Mouse (Mus musculus) embryonic fibroblast, embryonic 13.5 days (primary cell): ENCODE data around the gene Zfp941. TPM values are rescaled to one million over a fixed set of nuclear protein-coding genes. Genes with fewer than 3 reads are reported as not detected.
"Not testable (repeated sequence)": the region's sequence is repeated elsewhere in the genome, so short reads cannot be mapped to it uniquely, and the experiment has no call there.

ENCODE experiments used
- H3K27ac ChIP-seq: 2 replicates; pipeline ENCODE4 v1.5.1; 2012; ENCODE audit warnings: low read length, control low read depth, inconsistent platforms; ENCODE audit not compliant: insufficient read depth
- H3K4me1 ChIP-seq: 2 replicates; pipeline ENCODE4 v1.6.1; 2011; ENCODE audit warnings: low read length; ENCODE audit not compliant: control insufficient read depth, insufficient read depth
- H3K4me3 ChIP-seq: 2 replicates; pipeline ENCODE4 v1.5.1; 2011; ENCODE audit warnings: mild to moderate bottlenecking, control low read depth, low read length; ENCODE audit not compliant: insufficient read depth
- CTCF ChIP-seq: IDR thresholded peaks from 2 replicates; pipeline ENCODE4 v1.5.1; 2011; ENCODE audit warnings: mild to moderate bottlenecking, control low read depth, low read length, moderate library complexity, borderline replicate concordance; ENCODE audit not compliant: insufficient read depth
- POLR2A ChIP-seq: IDR thresholded peaks from 2 replicates; pipeline ENCODE4 v1.6.1; 2011; ENCODE audit warnings: low read depth, mild to moderate bottlenecking, control low read depth, low read length, moderate library complexity
- polyA plus RNA-seq: library from polyadenylated mRNA; stranded (reverse); fragments of >200 nt; gene quantifications from 2 replicates; pipeline ENCODE4 v1.2.4, GENCODE M21; 2011; ENCODE audit warnings: low read depth; ENCODE audit not compliant: missing spikeins, insufficient read length

Gene Zfp941
- polyA plus RNA-seq, 1 experiment = 2.2 TPM

- Histone ChIP-seq H3K4me1 (no peaks in the 10 kb centered on the region), H3K4me3 (no peak within 1 kb of the TSS), H3K27ac (no peak within 1 kb of the TSS)
- no peak for TF ChIP-seq POLR2A
- no peak for TF ChIP-seq CTCF
Observed at GRCm38 (mm10) chr7:140787406-140788052, 34.4 kb downstream of the Zfp941 start, which contains the start of gene Syce1. Gene Syce1 (minus strand): TSS chr7:140787852.

- Histone ChIP-seq H3K27ac (no peak overlapping the region), H3K4me1 (no peaks in the 10 kb centered on the region), H3K4me3 (no peak overlapping the region)
- TF ChIP-seq POLR2A (no peak), CTCF (no peak)
Observed at GRCm38 (mm10) chr7:140780548-140780947, 41.4 kb downstream of the Zfp941 start.

GRCm38 (mm10) chr7:140765888-140766739, 55.9 kb downstream of the Zfp941 start:
- Histone ChIP-seq H3K4me3 (no peak overlapping the region), H3K27ac (no peak overlapping the region), H3K4me1 (no peaks in the 10 kb centered on the region)
- TF ChIP-seq POLR2A = no peak
- TF ChIP-seq CTCF = no peak

- H3K4me1 ChIP-seq, H3K27ac ChIP-seq, H3K4me3 ChIP-seq: not testable (repeated sequence)
Observed at GRCm38 (mm10) chr7:140765391-140765790, 56.6 kb downstream of the Zfp941 start.

GRCm38 (mm10) chr7:140763447-140764020, 58.4 kb downstream of the Zfp941 start, which contains the start of gene Cyp2e1:
Gene Cyp2e1 (plus strand): TSS chr7:140763739.
- TF ChIP-seq POLR2A (no peak), CTCF (no peak)
- no peak within 1 kb of the TSS for H3K27ac ChIP-seq

GRCm38 (mm10) chr7:140760647-140761046, 61.3 kb downstream of the Zfp941 start:
- no peak for TF ChIP-seq POLR2A
- TF ChIP-seq CTCF = no peak
- Histone ChIP-seq H3K4me1 (no peaks in the 10 kb centered on the region), H3K27ac (no peak overlapping the region), H3K4me3 (no peak overlapping the region)

More at GRCm38 (mm10) chr7:140763447-140764020, 58.4 kb downstream of the Zfp941 start, which contains the start of gene Cyp2e1:
- Histone ChIP-seq H3K4me3 (no peak within 1 kb of the TSS), H3K4me1 (no peaks in the 10 kb centered on the region)

Other genes starting within 250 kb of the Zfp941 start
- not detected in 2 replicates for gene Olfr46, start 220.9 kb downstream of the Zfp941 start, polyA plus RNA-seq
- gene Olfr61, start 193.2 kb downstream of the Zfp941 start, polyA plus RNA-seq = not detected in 2 replicates
- not detected in 2 replicates for gene Olfr53, start 175.7 kb downstream of the Zfp941 start, polyA plus RNA-seq
- gene Olfr539, start 162.2 kb downstream of the Zfp941 start, polyA plus RNA-seq = not detected in 2 replicates
- gene Olfr45, start 140.2 kb downstream of the Zfp941 start, polyA plus RNA-seq = not detected in 2 replicates
- gene Olfr541, start 124.9 kb downstream of the Zfp941 start, polyA plus RNA-seq = not detected in 2 replicates
- gene Cyp2e1, start 58.4 kb downstream of the Zfp941 start, polyA plus RNA-seq = not detected in 2 replicates
- gene Syce1, start 34.3 kb downstream of the Zfp941 start, polyA plus RNA-seq = not detected in 2 replicates
- gene Urah, start 12.8 kb upstream of the Zfp941 start, polyA plus RNA-seq = not detected in 2 replicates
- gene Scgb1c1, start 23.4 kb upstream of the Zfp941 start, polyA plus RNA-seq = not detected in 2 replicates
- not detected in 2 replicates for gene Odf3, start 25.6 kb upstream of the Zfp941 start, polyA plus RNA-seq
- gene Gm45785, start 34.2 kb upstream of the Zfp941 start, polyA plus RNA-seq = not detected in 2 replicates
- gene Ric8a, start 34.8 kb upstream of the Zfp941 start, polyA plus RNA-seq = 53.4 and 58.1 TPM in 2 replicates
- 29.9 and 35.7 TPM in 2 replicates for gene Bet1l, start 35.4 kb upstream of the Zfp941 start, polyA plus RNA-seq
- 206 and 213 TPM in 2 replicates for gene Psmd13, start 59.8 kb upstream of the Zfp941 start, polyA plus RNA-seq
- 7.6 and 8.2 TPM in 2 replicates for gene Sirt3, start 60.1 kb upstream of the Zfp941 start, polyA plus RNA-seq
- gene Cox8b, start 78.3 kb upstream of the Zfp941 start, polyA plus RNA-seq = not detected in 2 replicates
- not detected in 2 replicates for gene Nlrp6, start 98.7 kb upstream of the Zfp941 start, polyA plus RNA-seq
- gene Pgghg, start 119.2 kb upstream of the Zfp941 start, polyA plus RNA-seq = 14.3 and 19.1 TPM in 2 replicates
- 3.0 TPM in 1 of 2 replicates, not detected in the other for gene Ifitm5, start 128.1 kb upstream of the Zfp941 start, polyA plus RNA-seq
- not detected in 2 replicates for gene Gm45717, start 133.8 kb upstream of the Zfp941 start, polyA plus RNA-seq
- 771 and 857 TPM in 2 replicates for gene Ifitm2, start 133.8 kb upstream of the Zfp941 start, polyA plus RNA-seq
- gene Ifitm1, start 145.0 kb upstream of the Zfp941 start, polyA plus RNA-seq = 5.1 and 16.5 TPM in 2 replicates
- 1,040 and 1,188 TPM in 2 replicates for gene Ifitm3, start 188.6 kb upstream of the Zfp941 start, polyA plus RNA-seq
- not detected in 2 replicates for gene Ifitm6, start 195.7 kb upstream of the Zfp941 start, polyA plus RNA-seq
- not detected in 2 replicates for gene Gm17387, start 207.0 kb upstream of the Zfp941 start, polyA plus RNA-seq
- gene B4galnt4, start 238.9 kb upstream of the Zfp941 start, polyA plus RNA-seq = 0.53 and 1.6 TPM in 2 replicates